Comparison of ENCODE assay signal across 23 mouse cellular contexts in the genomic region with DNA sequence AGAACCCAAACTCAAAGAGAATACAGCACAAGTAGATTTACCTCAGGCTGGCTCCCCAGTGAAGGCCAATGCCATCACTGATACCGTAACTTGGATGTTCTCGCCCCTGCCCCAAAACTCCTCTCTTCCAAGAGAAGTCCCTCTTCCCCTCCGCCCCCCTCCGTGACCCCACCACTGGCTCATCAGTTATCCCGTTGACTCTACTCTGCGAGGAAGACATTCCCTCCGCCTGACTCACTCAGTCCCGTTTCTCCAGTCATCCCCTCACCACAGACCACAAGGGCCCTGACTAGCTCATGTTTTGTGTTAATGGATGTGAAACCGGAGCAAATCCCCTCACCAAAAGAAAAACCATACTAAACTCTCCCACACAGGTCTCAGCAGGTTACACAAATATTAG. TPM values are rescaled to one million over a fixed set of nuclear protein-coding genes. Genes with fewer than 3 reads are reported as not detected.
DNase-seq lines count a peak whose midpoint lies in the region; ATAC-seq and TF ChIP-seq lines count a peak whose summit lies in the region.
"Had no signal": no experiment of that assay in that cellular context is flagged by ENCODE, and none has a peak within 500 bp of the region (broad histone marks: within the 10 kb centered on the region; RNA-seq: fewer than 3 reads in every experiment).

No protein-coding gene starts in this region.

- TF ChIP-seq CTCF in thymus, adult 2 months (IDR thresholded peaks at IDR 0.05; ENCODE audit: borderline replicate concordance, control insufficient read depth, extremely low read depth, insufficient read depth, low read length, poor library complexity) = no peak

- H3K4me3 ChIP-seq in heart, embryonic 10.5 days = no peak overlapping the region
- H3K4me3 ChIP-seq in intestine, embryonic 16.5 days (ENCODE audit: low read length) = no peak overlapping the region
- no peak overlapping the region for H3K4me3 ChIP-seq in thymus, adult 2 months (ENCODE audit: control insufficient read depth, insufficient read depth, low read length)
- H3K4me3 ChIP-seq: embryonic facial prominence, embryonic 12.5 days; forebrain, embryonic 10.5 days; gastrocnemius, adult 2 months; layer of hippocampus, adult 2 months; neural tube, embryonic 12.5 days had no signal

- H3K36me3 ChIP-seq in heart, embryonic 10.5 days = peaks cover 29% of the 10 kb centered on the region
- 0 out of 2 replicates have a peak, but pooled peaks cover 3% of the 10 kb centered on the region for H3K36me3 ChIP-seq in intestine, embryonic 16.5 days (ENCODE audit: control insufficient read depth, insufficient read depth, low read length)
- H3K36me3 ChIP-seq in thymus, adult 2 months (ENCODE audit: control insufficient read depth, insufficient read depth, low read length) = peaks cover 4% of the 10 kb centered on the region; the same call in 1 of the 2 replicates

- H3K27ac ChIP-seq in heart, embryonic 10.5 days = 0 out of 2 replicates have a peak overlapping the region, but pooled peaks have one; percentile 59
- H3K27ac ChIP-seq in intestine, embryonic 16.5 days (ENCODE audit: low read length) = peak overlapping the region; percentile 29
- no peak overlapping the region for H3K27ac ChIP-seq in thymus, adult 2 months (ENCODE audit: control insufficient read depth, insufficient read depth, low read length)
- H3K27ac ChIP-seq: embryonic facial prominence, embryonic 12.5 days; forebrain, embryonic 10.5 days; gastrocnemius, adult 2 months; layer of hippocampus, adult 2 months; neural tube, embryonic 12.5 days had no signal

- H3K9me3 ChIP-seq in heart, embryonic 10.5 days = no peaks in the 10 kb centered on the region
- no peaks in the 10 kb centered on the region for H3K9me3 ChIP-seq in intestine, embryonic 16.5 days (ENCODE audit: control insufficient read depth, low read length)
- H3K9me3 ChIP-seq: embryonic facial prominence, embryonic 12.5 days; forebrain, embryonic 10.5 days; neural tube, embryonic 12.5 days had no signal

- no peaks in the 10 kb centered on the region for H3K27me3 ChIP-seq in heart, embryonic 10.5 days (ENCODE audit: insufficient read depth, poor library complexity, severe bottlenecking)
- no peaks in the 10 kb centered on the region for H3K27me3 ChIP-seq in intestine, embryonic 16.5 days (replicated peaks; ENCODE audit: control insufficient read depth, insufficient read depth, low read length)
- H3K27me3 ChIP-seq in thymus, adult 2 months (ENCODE audit: control insufficient read depth, insufficient read depth, low read length) = no peaks in the 10 kb centered on the region
- H3K27me3 ChIP-seq: embryonic facial prominence, embryonic 12.5 days; neural tube, embryonic 12.5 days had no signal

- no peak overlapping the region for H3K4me2 ChIP-seq in intestine, embryonic 16.5 days (ENCODE audit: low read depth, low read length)
- H3K4me2 ChIP-seq: embryonic facial prominence, embryonic 12.5 days; neural tube, embryonic 12.5 days had no signal

- peak; percentile 67 for DNase-seq in heart, embryonic 10.5 days (ENCODE audit: low spot score)
- no peak for DNase-seq in heart, adult 9 months (ENCODE audit: low spot score in 2 of 2)
- peak; percentile 40 for DNase-seq in urinary bladder, postnatal 14 days (ENCODE audit: low spot score)
- DNase-seq in urinary bladder, adult 18-20 months (ENCODE audit: low spot score in 2 of 2) = no peak
- DNase-seq in yolk sac, embryonic 10.5 days (ENCODE audit: low spot score) = peak; percentile 27
- DNase-seq in thymus, adult 2 months = no peak
- no peak for DNase-seq in left cerebral cortex, adult 9 months (ENCODE audit: low spot score in 2 of 2)
- DNase-seq: adrenal gland, postnatal 10 days; B cell, adult 2 months; cerebellum, adult 9-11 months; gastrocnemius, adult 2 months; heart, adult 18-20 months; heart, postnatal 10 days; kidney, adult 11 months; kidney, postnatal 10 days; layer of hippocampus, postnatal 36 days; liver; thymus, adult 18-20 months had no signal

- 67% methylated on average over 9 of the region's 9 CpGs for WGBS in heart, embryonic 10.5 days
- WGBS in intestine, embryonic 16.5 days = 54% methylated on average over 9 of the region's 9 CpGs
- 95% methylated on average over 9 of the region's 9 CpGs for WGBS in thymus, adult 2 months

- peaks cover 52% of the 10 kb centered on the region for H3K4me1 ChIP-seq in heart, embryonic 10.5 days
- H3K4me1 ChIP-seq in intestine, embryonic 16.5 days (ENCODE audit: control insufficient read depth, insufficient read depth, low read length) = peaks cover 19% of the 10 kb centered on the region
- no peaks in the 10 kb centered on the region for H3K4me1 ChIP-seq in thymus, adult 2 months (replicated peaks; ENCODE audit: control insufficient read depth, insufficient read depth, low read length)

- H3K9ac ChIP-seq in intestine, embryonic 16.5 days (ENCODE audit: low read depth, low read length) = no peak overlapping the region
- H3K9ac ChIP-seq: embryonic facial prominence, embryonic 12.5 days; neural tube, embryonic 12.5 days had no signal

- no peak for TF ChIP-seq POLR2A in thymus, adult 2 months (IDR thresholded peaks at IDR 0.05; ENCODE audit: control insufficient read depth, extremely low read depth, insufficient read depth, low read length, poor library complexity)

- peak; percentile 56; the same call in 1 of the 2 replicates for ATAC-seq in intestine, embryonic 16.5 days

RNA-seq across cellular contexts. Expression of a gene that starts 16.8 kb away (rescaled TPM):
- polyA plus RNA-seq in heart, embryonic 10.5 days (2016; fragmentation: Nextera tagmentation; extraction: Ambion mirVana) = 1.3 and 1.6 TPM in 2 replicates
- polyA plus RNA-seq in intestine, embryonic 16.5 days (2015; fragmentation: Nextera tagmentation; extraction: Ambion mirVana) = 1.3 and 1.5 TPM in 2 replicates
- polyA plus RNA-seq in thymus, adult 2 months (2012; rRNA removed) = 0.89 and 1.2 TPM in 2 replicates

Comparison
In these comparisons a context has a peak if more than half of its experiments do, and no peak if none do; other contexts are left out.
1. DNase-seq: peak in heart, embryonic 10.5 days (single experiment), urinary bladder, postnatal 14 days (single experiment) and yolk sac, embryonic 10.5 days (single experiment); none in heart, adult 9 months (0 of 2), urinary bladder, adult 18-20 months (0 of 2), thymus, adult 2 months (single experiment) and left cerebral cortex, adult 9 months (0 of 2).